Mouse (Mus musculus) cerebellum, postnatal 10 days (tissue): ENCODE measurements around the gene Mcm10.

Source experiments
- DNase-seq, 2 experiments: peaks; one replicate each; pipeline ENCODE4 v3.0.0; 2021; ENCODE audit warnings: mixed read lengths in 2 of 2

Gene Mcm10

DNA sequence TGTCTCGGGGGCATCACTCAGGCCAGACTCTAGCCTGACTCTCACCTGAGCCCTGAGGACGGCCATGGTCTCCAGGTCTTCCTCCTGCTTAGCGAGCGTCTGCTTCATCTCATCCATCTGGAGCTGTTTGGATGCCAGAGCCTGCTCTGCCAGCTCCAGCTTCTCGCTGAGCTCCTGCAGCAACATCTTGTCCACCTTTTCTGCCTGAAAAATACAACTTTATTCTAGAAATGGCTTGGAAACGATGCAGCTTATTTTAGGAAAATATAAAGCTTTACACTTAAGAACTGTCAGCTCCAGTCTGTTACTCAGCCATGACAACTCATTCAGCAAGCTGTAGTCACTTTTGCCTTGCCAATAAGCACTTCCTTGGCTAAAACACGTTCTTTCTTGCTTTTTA is 18.6 kb upstream of the Mcm10 start:
- DNase-seq = peak; percentile 84 to 88

DNA sequence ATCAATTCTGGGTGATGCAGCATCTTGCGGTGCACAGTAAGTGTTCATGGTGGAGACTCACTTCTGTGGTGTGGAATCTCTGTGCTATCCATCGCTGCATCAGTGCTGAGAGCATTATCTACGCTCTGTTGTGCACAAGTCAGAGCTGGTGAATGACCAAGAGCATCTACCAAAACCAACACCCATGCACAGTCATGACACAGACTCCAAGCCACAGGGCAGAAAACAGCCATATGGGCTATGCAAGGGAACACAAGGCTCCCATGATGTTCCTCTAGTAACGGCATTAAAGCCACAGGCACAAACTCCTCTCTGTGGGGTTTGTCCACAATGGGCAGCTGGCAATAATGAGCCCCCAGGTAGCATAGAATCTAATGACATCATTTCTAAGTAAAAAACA is 17.2 kb upstream of the Mcm10 start:
- DNase-seq = peak; percentile 53 to 67

DNA sequence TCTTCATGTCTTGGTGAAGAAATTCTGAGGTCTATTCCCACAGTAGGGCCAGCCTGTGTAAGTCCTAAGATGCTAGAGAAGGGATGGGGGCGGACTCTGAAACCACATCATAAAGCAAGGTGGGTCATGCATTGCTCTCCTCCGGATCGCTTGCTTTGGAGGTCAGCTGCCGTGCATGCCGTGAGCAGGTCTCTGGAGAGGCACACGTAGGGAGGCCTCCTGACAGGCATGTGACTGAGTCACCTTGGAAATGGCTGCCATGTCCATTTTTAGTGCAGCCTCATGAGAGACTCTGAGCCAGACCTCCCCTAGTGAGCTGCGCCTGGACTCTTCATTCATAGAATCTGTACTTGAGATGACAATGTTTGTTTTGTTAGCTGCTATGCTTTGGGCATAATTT is 15.5 kb upstream of the Mcm10 start:
- no peak for DNase-seq

DNA sequence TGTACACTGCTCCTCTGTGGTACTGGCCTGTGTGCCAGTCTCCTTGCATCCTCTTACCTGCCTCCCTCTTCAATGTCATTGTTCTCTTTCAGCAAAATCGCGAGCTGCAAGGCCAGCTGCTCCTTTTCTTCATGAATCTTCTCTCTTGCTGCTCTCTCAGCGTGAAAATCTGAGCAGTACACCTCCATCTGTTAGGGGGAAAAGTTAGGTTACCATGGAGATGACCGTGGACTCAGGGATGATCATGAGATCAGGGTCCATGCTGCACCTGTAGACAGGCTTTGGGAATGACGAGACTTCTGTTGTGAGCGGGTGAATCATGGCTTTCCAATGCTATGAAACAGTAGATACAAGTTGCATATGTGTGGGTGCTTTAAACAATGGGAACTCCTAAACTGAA is 14.5 kb upstream of the Mcm10 start:
- peak; percentile 60 to 62 for DNase-seq

DNA sequence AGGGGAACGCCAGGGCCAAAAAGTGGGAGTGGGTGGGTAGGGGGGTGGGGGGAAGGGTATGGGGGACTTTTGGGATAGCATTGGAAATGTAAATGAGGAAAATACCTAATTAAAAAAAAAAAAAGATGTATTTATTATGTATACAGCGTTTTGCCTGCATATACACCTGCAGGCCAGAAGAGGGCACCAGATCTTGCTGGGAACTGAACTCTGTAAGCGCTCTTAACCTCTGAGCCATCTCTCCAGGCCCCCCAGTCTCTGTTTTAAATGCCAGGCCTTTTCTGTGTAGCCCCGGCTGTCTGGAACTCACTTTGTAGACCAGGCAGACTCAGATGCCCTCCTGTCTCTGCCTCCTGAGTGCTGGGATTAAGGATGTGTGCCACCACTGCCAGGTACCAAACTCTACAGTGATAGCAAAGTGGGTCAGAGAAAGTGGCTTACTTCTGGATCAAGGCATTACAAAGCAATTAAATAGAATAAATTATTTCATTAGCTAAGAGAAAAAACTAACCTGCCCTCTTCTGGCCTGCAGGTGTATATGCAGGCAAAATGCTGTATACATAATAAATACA is 12.7 kb upstream of the Mcm10 start:
- no peak for DNase-seq

DNA sequence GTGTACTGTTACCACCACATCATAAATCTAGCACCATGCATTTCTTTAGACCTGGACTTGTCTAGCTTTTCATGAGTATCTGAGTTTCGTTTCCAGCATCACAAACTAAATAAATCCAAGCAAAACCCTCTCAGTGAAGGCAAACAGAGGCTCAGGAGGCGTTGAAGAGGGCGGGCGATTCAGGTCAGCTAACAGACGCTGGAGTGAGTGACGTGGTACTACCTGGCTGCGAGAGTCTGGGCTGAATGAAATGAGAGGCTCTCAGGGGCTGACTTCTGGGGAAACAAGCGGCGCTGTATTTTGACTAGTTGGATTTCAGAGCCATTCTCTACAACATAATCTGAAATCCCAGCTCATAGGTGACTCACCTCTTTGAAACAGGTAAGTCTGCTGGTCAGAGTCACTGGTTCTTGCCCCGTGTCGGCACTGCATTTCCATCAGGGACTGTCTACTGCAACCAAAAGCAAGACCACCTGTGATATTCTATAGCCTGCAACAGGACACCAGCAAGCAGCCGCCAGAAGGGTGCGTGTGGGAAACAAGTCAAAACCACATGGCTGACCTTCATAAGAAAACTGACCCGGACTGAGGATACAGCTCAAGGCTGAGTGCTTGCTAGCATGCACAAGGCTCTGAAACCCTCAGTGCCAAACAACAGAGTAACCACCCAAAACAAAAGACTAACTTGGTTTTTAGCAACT is 11.3 kb upstream of the Mcm10 start:
- no peak for DNase-seq

DNA sequence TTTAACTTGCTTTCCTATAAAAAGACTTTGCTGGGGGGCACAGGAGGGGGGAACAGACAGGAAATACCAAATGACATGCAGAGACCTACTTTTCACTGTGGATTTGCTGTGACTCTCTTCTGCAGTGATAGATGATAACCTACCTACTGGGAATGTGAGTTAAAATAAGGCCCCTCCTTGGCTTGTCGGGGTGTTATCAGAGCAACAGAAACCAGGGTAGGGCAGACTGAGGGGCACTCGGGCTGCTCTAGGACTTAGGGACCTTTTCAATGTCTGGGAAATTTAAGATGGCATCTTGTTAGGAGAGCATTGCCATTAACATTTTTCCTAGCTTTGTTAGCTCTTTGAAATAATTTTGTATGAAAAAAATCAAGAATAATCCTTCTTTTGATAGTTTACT is 10.7 kb upstream of the Mcm10 start:
- no peak for DNase-seq

DNA sequence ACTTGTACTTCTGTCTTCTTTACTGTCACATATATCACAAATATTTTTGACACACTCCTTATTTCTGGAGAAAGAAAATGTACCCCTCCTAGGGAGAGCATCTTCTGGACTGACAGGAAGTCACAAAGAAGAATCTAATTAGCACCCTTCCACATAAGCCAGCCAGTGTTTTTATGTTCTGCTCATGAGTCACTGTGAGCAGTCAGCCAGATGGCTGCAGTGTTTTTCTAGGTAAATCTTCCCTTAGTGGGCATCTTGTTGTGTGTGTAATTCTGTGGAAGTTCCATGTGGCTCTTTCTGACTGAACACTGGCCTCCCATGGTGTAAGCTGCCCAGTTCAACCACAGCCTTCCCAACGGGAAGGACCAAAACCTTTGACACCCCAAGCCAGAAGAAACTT is 7.1 kb upstream of the Mcm10 start:
- DNase-seq = no peak

DNA sequence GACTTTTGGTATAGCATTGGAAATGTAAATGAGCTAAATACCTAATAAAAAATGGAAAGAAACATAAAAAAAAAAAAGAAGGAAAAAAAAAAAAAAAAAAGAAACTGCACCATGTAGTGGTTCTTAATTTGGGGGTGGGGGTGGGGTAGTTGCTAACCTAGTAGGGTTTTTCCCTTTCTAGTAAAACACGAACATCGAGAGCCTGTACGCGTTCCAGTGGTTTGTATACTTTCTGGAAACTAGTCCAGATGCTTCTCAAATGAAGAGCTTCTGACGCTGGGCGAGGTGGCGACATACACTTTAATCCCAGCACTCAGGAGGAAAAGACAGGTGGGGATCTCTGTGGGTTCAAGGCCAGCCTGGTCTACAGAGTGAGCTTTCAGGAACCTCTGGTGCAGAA is 4.3 kb upstream of the Mcm10 start:
- no peak for DNase-seq

DNA sequence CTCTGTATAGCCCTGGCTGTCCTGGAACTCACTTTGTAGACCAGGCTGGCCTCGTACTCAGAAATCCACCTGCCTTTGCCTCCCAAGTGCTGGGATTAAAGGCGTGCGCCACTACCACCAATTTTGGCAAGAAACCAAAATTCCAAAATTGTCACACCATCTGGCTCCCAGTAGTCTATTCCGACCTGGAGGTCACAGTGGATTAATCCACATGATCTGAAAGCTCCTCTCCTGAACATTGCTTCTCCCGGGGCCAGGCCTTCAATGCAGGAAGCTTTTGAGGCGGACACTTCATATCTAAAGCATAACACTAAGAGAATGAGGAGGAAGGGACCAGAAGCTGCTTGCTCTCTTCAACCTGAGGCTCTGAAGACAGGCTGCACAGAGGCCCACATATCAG is 2.9 kb upstream of the Mcm10 start:
- peak in 1 of 2 experiments; percentile 52 for DNase-seq

DNA sequence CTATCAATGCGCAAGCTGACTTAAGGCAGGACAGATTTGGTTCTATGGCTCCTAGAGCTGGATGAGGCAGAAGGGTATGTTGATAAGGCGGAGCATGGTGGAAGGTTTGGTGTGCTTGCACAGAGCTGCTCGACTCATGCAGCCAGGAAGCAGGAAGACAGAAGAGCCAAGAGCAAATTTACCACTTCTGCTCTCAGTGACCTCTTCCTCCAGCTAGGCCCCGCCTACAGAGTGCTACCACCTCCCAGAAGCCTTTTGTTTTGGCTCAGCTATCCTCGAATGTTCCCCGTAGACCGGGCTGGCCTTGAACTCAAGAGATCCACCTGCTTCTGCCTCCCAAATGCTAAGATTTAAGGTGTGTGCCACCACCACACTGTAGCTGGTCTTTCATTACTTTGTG is 2.0 kb upstream of the Mcm10 start:
- no peak for DNase-seq

DNA sequence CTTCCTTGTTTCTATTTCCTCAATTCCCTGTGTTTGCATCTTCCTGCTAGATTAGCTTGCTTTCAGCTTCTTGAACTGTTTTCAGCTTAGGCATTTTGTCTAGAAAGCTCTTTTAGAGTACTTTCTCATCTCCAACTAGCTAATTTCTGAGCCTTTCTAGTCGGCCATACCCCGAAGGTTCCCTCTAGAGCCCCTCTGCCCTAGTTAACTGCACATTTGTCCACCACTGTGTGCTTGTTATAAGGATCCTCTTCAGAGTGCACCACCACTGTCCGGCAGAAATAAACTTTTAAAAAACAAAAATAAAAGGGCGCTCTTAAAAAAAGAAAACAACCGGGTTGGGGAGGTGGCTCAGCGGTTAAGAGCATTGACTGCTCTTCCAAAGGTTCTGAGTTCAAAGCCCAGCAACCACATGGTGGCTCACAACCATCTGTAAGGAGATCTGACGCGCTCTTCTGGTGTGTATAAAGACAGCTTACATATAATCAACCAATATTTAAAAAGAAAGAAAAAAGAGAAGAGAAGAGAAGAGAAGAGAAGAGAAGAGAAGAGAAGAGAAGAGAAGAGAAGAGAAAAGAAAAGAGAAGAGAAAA is 597 bp downstream of the Mcm10 start:
- DNase-seq = no peak

DNA sequence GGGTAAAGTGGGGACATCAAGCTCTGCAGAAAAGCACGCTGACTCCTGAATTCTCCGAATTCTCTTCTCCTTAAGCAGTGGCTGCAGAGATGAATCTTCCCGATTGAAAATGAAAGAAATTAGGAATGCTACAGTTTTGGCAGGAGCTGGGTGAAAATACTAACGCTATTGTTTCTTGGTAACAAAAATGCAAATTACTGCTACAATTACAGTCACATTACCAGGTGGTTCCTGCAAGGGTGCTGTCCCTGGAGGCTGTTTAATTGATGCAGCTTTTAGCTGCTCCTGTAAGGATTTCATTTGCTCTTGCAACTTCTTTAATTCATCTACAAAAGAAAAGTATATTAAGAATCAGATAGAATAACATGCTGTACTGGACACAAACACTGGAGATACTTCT is 5.5 kb downstream of the Mcm10 start:
- DNase-seq = no peak

DNA sequence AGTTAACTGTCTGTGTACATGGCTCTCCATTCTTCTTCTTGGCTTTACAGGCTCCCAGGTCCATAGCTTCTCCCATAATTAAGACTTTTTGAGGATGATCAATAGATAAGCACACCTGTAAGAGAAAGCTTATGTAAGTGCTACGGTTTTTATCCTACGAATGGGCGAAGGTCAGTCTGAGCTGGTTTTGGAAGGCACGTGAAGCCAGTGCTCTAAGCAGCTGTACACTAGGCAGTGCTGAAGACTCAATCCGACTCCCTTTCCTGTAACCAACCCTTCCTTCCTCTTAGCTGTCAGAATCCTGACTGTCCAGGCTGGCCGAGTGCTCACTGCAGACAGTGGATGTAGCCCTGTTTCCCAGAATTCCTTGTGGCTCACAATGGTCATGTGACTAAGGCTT is 11.3 kb downstream of the Mcm10 start:
- no peak for DNase-seq

DNA sequence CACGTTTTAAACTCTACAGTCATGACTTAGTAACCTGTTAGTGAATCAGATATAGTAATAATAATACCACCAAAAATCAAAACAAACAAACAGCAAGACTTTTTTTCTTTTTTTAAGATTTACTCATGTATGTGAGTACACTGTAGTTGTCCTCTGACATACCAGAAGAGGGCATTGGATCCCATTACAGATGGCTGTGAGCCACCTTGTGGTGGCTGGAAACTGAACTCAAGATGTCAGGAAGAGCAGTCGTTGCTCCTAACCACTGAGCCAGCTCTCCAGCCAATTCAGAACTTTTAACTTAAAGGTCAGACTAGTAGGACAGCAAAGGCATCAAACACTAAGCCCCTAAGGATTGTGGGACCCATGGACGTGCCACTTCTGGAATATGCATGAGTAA is 13.7 kb downstream of the Mcm10 start:
- peak in 1 of 2 experiments; percentile 43 for DNase-seq

DNA sequence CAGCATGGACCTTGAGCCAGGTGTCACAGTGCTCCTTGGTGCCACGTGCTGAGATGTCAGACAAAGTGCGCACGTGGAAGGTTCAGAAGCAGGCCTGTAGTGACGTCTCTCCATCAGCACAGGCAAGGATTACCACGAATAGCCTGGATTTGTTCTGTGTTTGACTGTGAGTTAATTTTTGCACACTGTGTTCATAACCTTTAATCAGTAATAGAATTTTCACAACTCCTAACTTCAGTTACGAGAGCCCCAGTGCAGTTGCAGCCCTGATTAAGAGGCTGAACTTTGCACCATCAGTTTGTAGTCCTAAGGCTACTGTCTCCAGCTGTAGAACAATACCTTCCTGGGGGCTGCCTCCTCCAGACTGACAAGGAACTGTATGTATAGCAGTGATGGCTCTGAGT is 16.2 kb downstream of the Mcm10 start:
- DNase-seq = no peak

DNA sequence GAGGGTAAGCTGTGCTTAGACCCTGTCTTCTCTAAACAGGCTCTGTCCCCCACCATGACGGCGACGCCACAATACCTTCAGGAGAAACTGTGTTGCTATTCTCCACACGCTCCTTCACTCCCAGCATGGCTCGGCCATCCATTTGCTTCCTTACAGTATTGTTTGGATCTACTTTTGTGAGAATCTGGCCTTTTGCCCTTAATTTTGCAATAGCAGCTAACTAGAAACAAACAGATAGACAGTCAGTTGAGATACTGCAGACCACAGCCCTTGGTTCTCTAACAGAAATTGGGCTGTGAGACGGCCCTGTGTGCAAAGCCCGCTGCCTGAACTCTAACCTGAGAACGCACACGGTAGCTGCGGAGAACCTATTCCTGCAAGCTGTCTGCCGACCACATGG is 16.9 kb downstream of the Mcm10 start:
- DNase-seq = no peak

DNA sequence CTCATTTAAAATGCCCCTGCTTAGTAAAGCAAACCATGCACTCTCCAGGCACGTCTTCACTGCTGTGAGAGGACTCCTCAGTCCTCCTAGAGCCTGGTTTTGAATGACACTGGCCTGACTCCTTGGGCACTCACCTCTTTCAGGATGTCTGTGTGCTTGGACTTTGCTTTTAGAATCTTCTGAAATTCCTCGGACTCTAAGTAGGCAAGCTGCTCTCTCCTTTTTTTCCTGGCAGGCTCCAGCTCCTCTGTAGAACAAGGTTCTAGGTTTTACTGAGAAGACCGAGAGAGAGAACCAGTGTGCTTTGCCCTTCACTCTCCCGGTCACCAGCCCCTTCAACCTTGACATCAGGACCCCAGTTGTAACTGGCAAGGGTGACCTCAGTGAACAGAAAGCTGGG is 18.2 kb downstream of the Mcm10 start:
- DNase-seq = no peak

DNA sequence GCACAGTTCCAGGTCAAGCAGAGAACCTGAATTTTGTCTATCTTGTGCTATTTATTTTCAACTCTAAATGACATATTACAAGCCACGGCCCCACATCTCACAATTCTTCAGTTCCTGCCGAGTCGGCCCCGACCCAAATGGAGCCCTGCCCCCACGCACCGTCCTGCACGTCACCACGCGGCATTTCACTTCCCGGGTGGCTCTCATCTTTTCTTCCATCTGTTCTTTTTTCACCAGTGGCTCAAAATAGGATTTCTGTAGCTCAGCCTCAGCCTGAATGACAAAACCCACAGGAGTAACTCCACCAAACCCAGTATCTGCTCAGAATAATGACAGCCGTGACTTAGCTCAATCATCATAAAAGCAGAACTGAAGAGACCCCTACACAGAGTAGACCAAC is 19.0 kb downstream of the Mcm10 start:
- DNase-seq = no peak

DNA sequence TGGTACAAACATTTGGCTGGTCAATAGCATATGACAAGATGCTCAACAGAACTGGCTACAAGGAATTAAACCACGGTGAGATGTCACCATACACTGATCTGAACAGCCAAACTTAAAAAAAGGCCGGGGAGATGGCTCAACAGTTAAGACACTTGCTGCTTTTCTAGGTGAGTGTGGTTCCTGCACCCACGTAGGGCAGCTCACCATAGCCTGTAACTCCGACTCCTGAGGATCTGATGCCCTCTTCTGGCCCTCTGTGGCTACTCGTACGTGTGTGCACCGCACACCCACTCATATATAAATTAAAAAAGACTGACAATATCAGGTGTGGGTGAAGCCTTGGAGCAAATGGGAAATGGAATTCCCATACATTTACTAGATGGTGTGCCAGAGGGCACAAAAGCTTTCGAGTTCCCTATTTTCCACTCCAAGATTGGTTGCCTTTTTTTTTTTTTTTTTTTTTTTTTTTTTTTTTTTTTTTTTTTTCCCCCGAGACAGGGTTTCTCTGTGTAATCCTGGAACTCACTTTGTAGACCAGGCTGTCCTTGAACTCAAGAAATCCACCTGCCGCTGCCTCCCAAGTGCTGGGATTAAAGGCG is 23.7 kb downstream of the Mcm10 start:
- peak in 1 of 2 experiments; percentile 34 for DNase-seq

DNA sequence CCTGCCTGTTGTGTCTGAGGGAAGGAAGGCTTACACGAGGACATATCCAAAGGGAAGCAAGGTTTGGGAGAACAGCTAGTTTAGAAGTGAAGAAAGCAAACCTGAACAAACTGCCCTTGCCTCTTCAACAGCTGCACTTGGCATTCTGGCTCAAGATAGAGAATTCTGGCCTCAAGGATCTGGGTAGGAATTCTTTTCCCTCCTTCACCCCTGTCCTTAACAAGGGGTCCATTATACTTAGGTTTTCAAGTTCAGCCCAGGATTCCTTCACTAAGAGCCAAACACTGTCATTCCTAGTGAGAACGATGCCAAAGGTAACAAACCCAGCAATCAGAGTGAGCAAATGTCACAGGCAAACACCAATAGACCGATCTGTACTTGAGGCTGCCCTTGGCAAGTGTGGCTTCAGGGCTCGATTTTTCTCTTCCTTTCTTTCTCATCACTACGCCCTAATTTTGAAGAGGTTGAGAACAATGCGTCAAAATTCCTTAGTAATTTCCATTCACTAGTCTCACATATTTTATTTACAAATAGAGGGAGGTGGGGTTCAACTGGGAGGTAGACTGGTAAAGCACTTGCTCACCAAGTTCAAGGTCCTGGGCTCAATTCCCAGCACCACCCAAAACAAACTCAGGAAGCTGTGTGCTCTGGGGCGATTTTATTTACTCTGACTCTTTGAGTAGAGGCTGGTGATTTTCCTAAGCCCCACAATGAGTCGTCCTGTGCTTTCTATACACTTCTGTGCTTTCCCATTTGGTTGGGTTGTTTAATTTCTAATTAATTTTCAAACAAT is 25.0 kb downstream of the Mcm10 start:
- no peak for DNase-seq

DNA sequence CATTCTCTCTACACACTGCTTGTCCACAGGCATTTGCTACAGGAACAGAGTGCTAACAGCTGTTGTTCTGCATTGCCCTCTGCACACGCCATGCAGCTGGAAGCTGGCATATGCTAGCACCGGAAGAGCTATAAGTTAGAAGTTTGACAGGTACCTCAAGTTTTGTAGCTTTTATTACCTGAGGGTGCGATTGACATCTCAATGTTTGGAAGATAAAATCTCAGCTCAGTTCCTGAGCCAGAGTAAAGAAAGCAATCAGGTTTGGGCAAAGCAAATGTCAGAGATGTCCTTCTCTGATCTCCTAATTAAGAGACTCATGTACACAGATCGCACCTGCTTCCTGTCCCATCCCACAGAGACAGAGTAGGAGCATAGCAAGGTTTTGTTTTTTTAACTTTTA is 25.8 kb downstream of the Mcm10 start:
- DNase-seq = no peak

DNA sequence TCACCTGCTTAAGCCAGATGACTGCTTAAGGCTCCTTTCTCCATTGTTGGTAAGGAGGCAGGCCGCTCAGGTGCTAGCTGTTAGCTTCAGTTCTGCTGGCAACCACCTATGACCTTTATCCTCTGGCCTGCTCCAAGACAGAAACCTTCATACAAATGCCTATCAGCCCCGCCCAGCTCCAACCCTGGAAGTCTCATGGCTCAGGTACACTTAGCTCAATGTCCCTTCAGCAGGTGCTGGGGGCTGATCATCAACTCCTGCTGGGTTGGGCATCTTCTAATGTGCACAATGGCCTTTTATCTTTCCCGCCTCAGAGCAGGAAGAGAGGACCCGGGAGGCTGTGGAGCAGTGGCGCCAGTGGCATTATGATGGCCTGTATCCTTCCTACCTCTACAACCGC is 27.6 kb downstream of the Mcm10 start:
- DNase-seq = no peak

DNA sequence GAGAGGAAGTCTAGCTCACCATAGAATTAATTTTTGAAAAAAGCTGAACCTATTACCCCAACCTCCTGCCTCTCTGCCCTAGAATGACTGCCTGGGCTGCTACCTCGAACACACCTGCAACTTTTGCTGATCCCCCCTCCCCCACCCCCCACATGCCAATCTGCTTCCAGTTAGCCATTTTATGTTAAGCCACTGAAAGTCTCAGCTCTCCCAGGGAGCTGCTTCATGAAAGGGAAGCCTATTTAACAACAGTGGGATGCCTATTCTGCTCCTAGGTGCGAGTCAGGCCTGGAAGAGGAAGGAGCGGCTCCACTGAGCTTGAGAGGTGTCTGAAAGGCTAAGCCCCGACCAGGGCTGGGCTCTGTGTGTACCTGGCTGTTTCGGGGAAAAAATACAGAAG is 28.6 kb downstream of the Mcm10 start:
- no peak for DNase-seq
